In genomic region chr8:57409779-57410472, GRCm38 (mm10) we compare ENCODE assay signal across 9 mouse cellular contexts. TPM values are rescaled to one million over a fixed set of nuclear protein-coding genes. Genes with fewer than 3 reads are reported as not detected.
DNase-seq lines count a peak whose midpoint lies in the region; ATAC-seq and TF ChIP-seq lines count a peak whose summit lies in the region.
"Had no signal": no experiment of that assay in that cellular context is flagged by ENCODE, and none has a peak within 500 bp of the region (broad histone marks: within the 10 kb centered on the region; RNA-seq: fewer than 3 reads in every experiment).

No protein-coding gene starts in this region.

- peak; percentile 38 for DNase-seq in liver, adult 2 months (ENCODE audit: extremely low read depth, low read depth, low spot score)
- no peak for DNase-seq in limb, embryonic 10.5 days (ENCODE audit: low spot score)
- DNase-seq in retina, postnatal 1 day: no peak
- no peak for DNase-seq in thymus, postnatal 10 days (ENCODE audit: low spot score in 2 of 2)

- no peak overlapping the region for H3K4me3 ChIP-seq in liver, adult 2 months (ENCODE audit: insufficient read depth, low read depth, low read length)
- no peak overlapping the region for H3K4me3 ChIP-seq in liver, embryonic 12.5 days
- peak overlapping the region; percentile 26 for H3K4me3 ChIP-seq in forebrain, embryonic 13.5 days
- H3K4me3 ChIP-seq in limb, embryonic 10.5 days: peak overlapping the region; percentile 34
- H3K4me3 ChIP-seq in stomach, embryonic 15.5 days (replicated peaks): peak overlapping the region; percentile 13; the same call in 1 of the 2 replicates
- H3K4me3 ChIP-seq: erythroblast, embryonic 14.5 days had no signal

- H3K27ac ChIP-seq in liver, adult 2 months (replicated peaks; ENCODE audit: insufficient read depth, low read depth, low read length): no peak overlapping the region
- no peak overlapping the region for H3K27ac ChIP-seq in liver, embryonic 12.5 days
- H3K27ac ChIP-seq in forebrain, embryonic 13.5 days: peak overlapping the region; percentile 22; the same call in 1 of the 2 replicates
- no peak overlapping the region for H3K27ac ChIP-seq in limb, embryonic 10.5 days
- peak overlapping the region; percentile 74 for H3K27ac ChIP-seq in stomach, embryonic 15.5 days

- H3K9me3 ChIP-seq in liver, embryonic 12.5 days (replicated peaks): no peaks in the 10 kb centered on the region
- no peaks in the 10 kb centered on the region for H3K9me3 ChIP-seq in forebrain, embryonic 13.5 days (replicated peaks)
- no peaks in the 10 kb centered on the region for H3K9me3 ChIP-seq in limb, embryonic 10.5 days (replicated peaks)
- H3K9me3 ChIP-seq in stomach, embryonic 15.5 days: no peaks in the 10 kb centered on the region

- H3K79me2 ChIP-seq in liver, adult 2 months (ENCODE audit: control insufficient read depth, insufficient read depth, low read length): no peaks in the 10 kb centered on the region

- peaks cover 3% of the 10 kb centered on the region; the same call in 1 of the 2 replicates for H3K4me1 ChIP-seq in liver, adult 2 months (ENCODE audit: control insufficient read depth, insufficient read depth, low read length)
- H3K4me1 ChIP-seq in liver, embryonic 12.5 days: no peaks in the 10 kb centered on the region
- peaks cover 16% of the 10 kb centered on the region for H3K4me1 ChIP-seq in forebrain, embryonic 13.5 days
- peaks cover 32% of the 10 kb centered on the region for H3K4me1 ChIP-seq in limb, embryonic 10.5 days
- peaks cover 4% of the 10 kb centered on the region; the same call in 1 of the 2 replicates for H3K4me1 ChIP-seq in stomach, embryonic 15.5 days

- H3K9ac ChIP-seq in liver, adult 2 months (ENCODE audit: low read depth, low read length): no peak overlapping the region
- no peak overlapping the region for H3K9ac ChIP-seq in liver, embryonic 12.5 days
- H3K9ac ChIP-seq in forebrain, embryonic 13.5 days: peak overlapping the region; percentile 17
- no peak overlapping the region for H3K9ac ChIP-seq in stomach, embryonic 15.5 days

- no peaks in the 10 kb centered on the region for H3K36me3 ChIP-seq in liver, adult 2 months (ENCODE audit: control insufficient read depth, insufficient read depth, low read length)
- H3K36me3 ChIP-seq in liver, embryonic 12.5 days: no peaks in the 10 kb centered on the region
- H3K36me3 ChIP-seq in forebrain, embryonic 13.5 days (ENCODE audit: poor library complexity, severe bottlenecking): no peaks in the 10 kb centered on the region
- H3K36me3 ChIP-seq in limb, embryonic 10.5 days: no peaks in the 10 kb centered on the region
- H3K36me3 ChIP-seq in stomach, embryonic 15.5 days: no peaks in the 10 kb centered on the region

- 35% methylated on average over 15 of the region's 15 CpGs for WGBS in liver, adult 2 months
- 34% methylated on average over 15 of the region's 15 CpGs for WGBS in liver, embryonic 12.5 days (ENCODE audit: insufficient replicate concordance)
- WGBS in forebrain, embryonic 13.5 days: 8% methylated on average over 15 of the region's 15 CpGs
- 23% methylated on average over 15 of the region's 15 CpGs for WGBS in limb, embryonic 10.5 days
- WGBS in stomach, embryonic 15.5 days: 36% methylated on average over 15 of the region's 15 CpGs

- H3K27me3 ChIP-seq in liver, adult 2 months (ENCODE audit: control insufficient read depth, insufficient read depth, low read length): 0 out of 2 replicates have a peak, but pooled peaks cover 2% of the 10 kb centered on the region
- peaks cover 30% of the 10 kb centered on the region for H3K27me3 ChIP-seq in liver, embryonic 12.5 days (replicated peaks)
- peaks cover 9% of the 10 kb centered on the region; the same call in 1 of the 2 replicates for H3K27me3 ChIP-seq in forebrain, embryonic 13.5 days
- H3K27me3 ChIP-seq in limb, embryonic 10.5 days (ENCODE audit: low read depth, poor library complexity, severe bottlenecking): peaks cover 52% of the 10 kb centered on the region
- 0 out of 2 replicates have a peak, but pooled peaks cover 8% of the 10 kb centered on the region for H3K27me3 ChIP-seq in stomach, embryonic 15.5 days (replicated peaks)

- no peak for TF ChIP-seq POLR2A in liver, adult 2 months (IDR thresholded peaks at IDR 0.05; ENCODE audit: extremely low read depth, insufficient read depth, low read length)

- no peak overlapping the region for H3K4me2 ChIP-seq in liver, embryonic 12.5 days
- peak overlapping the region; percentile 57 for H3K4me2 ChIP-seq in forebrain, embryonic 13.5 days
- peak overlapping the region; percentile 39 for H3K4me2 ChIP-seq in stomach, embryonic 15.5 days

- ATAC-seq in liver, embryonic 12.5 days: no peak
- peak; percentile 48 for ATAC-seq in forebrain, embryonic 13.5 days
- ATAC-seq in stomach, embryonic 15.5 days (ENCODE audit: insufficient read depth, low FRiP score, low read depth): peak; percentile 27; the same call in 1 of the 2 replicates
- ATAC-seq: Patski had no signal

- TF ChIP-seq CTCF in liver, adult 2 months (IDR thresholded peaks at IDR 0.05; ENCODE audit: low read depth, low read length): no peak

RNA-seq across cellular contexts. Expression of gene Scrg1, which starts 45.8 kb away (rescaled TPM):
- total RNA-seq in liver, adult 2 months (2014; rRNA removed): not detected in 2 replicates
- not detected in 2 replicates for polyA plus RNA-seq in liver, adult 2 months (2012; rRNA removed)
- 0.18 TPM in 1 of 2 replicates, not detected in the other for polyA plus RNA-seq in liver, embryonic 12.5 days (2016; fragmentation: Nextera tagmentation; extraction: Ambion mirVana)
- 0.89 and 0.92 TPM in 2 replicates for polyA plus RNA-seq in forebrain, embryonic 13.5 days (2015; fragmentation: Nextera tagmentation; extraction: Ambion mirVana)
- not detected in 2 replicates for polyA plus RNA-seq in limb, embryonic 10.5 days (2016; fragmentation: Nextera tagmentation; extraction: Ambion mirVana)
- 0.53 and 0.79 TPM in 2 replicates for polyA plus RNA-seq in stomach, embryonic 15.5 days (2015; fragmentation: Nextera tagmentation; extraction: Ambion mirVana)
- polyA plus RNA-seq: erythroblast, embryonic 14.5 days; Patski had no signal

Comparison
In these comparisons a context has a peak if more than half of its experiments do, and no peak if none do; other contexts are left out.
1. H3K27ac ChIP-seq: peak in forebrain, embryonic 13.5 days (single experiment) and stomach, embryonic 15.5 days (single experiment); none in liver, adult 2 months (single experiment), liver, embryonic 12.5 days (single experiment) and limb, embryonic 10.5 days (single experiment).
2. H3K4me3 ChIP-seq: peak in forebrain, embryonic 13.5 days (single experiment), limb, embryonic 10.5 days (single experiment) and stomach, embryonic 15.5 days (single experiment); none in liver, adult 2 months (single experiment) and liver, embryonic 12.5 days (single experiment).